Mouse (Mus musculus): ENCODE measurements at regions not wholly inside any gene's neighbourhood (a gene's known extent, or its start where the extent isn't known, plus 50 kb on each side); places are given as distances from the start of the nearest gene placed in this dataset.

DNA sequence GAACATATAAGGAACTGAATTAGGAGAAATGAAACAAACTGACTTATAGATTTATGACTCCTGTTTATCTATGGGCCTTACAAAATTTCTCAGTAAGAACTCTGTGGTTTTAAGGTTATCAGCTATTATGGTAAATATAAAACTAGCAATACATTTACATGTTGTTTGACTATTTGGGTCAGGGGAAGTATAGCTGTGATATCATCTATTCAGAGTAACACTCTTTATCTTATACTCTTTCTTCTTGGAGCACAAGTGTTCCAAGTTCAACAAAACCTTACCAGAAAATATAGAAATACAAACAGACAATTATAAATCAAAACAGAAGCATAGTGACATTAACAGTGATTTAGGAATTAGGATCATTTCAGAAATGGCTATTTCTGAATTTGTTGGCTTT lies 383.6 kb downstream of the Casp12 start:
- DNase-seq (ENCODE audit: low read depth, low spot score), result no peak
- H3K9me3 ChIP-seq (ENCODE audit: control insufficient read depth, insufficient read depth, low read depth, low read length), result no peaks in the 10 kb centered on the region
- no peaks in the 10 kb centered on the region for H3K36me3 ChIP-seq (ENCODE audit: control insufficient read depth, insufficient read depth, low read length, poor library complexity, severe bottlenecking)
- H3K27ac ChIP-seq (ENCODE audit: insufficient read depth, low read depth, low read length, poor library complexity, severe bottlenecking), result no peak overlapping the region
- no peak for TF ChIP-seq ZC3H11A (IDR thresholded peaks at IDR 0.05; ENCODE audit: borderline replicate concordance, low read depth, low read length)
- TF ChIP-seq HCFC1 (IDR thresholded peaks at IDR 0.05; ENCODE audit: borderline replicate concordance, insufficient read depth, low read length), result no peak
- TF ChIP-seq ZNF384 (IDR thresholded peaks at IDR 0.05; ENCODE audit: low read depth, low read length), result no peak
- no peak for TF ChIP-seq MAFK (IDR thresholded peaks at IDR 0.05; ENCODE audit: insufficient read depth, low read depth, low read length)
- TF ChIP-seq CHD2 (IDR thresholded peaks at IDR 0.05; ENCODE audit: low read depth, low read length), result no peak
- in situ Hi-C loops (cut with MboI; ENCODE audit: low sequenced_read_pairs in 2 of 2, unreplicated experiment in 2 of 2), result no loop called here
- no peak overlapping the region for H3K9ac ChIP-seq (ENCODE audit: insufficient read depth, low read depth, low read length, poor library complexity, severe bottlenecking)
- H3K4me1 ChIP-seq (ENCODE audit: control insufficient read depth in 2 of 2, insufficient read depth in 2 of 2, low read length in 2 of 2, poor library complexity in 1 of 2), result no peaks in the 10 kb centered on the region
- H3K4me3 ChIP-seq (ENCODE audit: insufficient read depth in 1 of 2, low read depth in 1 of 2, low read length in 2 of 2, poor library complexity in 1 of 2, severe bottlenecking in 1 of 2), result no peak overlapping the region

DNA sequence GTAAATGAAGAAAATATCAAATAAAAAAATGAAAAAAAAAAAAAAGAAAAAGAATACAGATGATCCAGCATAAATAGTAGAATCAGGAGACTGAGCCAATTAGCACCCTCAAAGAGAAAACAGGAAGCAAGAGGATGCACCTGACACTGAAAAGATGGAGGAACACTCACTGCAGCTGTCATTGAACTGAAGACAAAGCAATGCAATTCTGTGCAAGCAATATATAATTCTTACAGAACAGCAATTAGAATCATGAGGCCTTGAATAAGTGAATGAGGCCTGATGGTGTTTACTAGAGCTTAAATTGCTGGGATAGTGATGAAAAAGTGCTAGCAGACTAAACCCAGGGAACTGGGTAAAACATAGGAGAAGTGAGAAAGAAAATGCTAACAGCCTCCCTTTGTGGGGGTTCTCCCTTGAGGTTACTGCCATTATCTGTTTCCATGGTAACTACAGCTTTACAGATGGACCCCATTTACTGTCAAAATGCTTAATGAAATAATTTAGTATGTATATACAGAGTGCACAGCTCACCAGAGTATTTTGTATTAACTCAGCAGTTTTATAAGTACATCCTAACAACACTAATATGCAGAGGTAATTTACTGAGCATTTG lies 407.6 kb downstream of the Casp12 start:
- TF ChIP-seq ZNF384 (IDR thresholded peaks at IDR 0.05; ENCODE audit: low read depth, low read length) (no peak), HCFC1 (IDR thresholded peaks at IDR 0.05; ENCODE audit: borderline replicate concordance, insufficient read depth, low read length) (no peak), ZC3H11A (IDR thresholded peaks at IDR 0.05; ENCODE audit: borderline replicate concordance, low read depth, low read length) (no peak), CHD2 (IDR thresholded peaks at IDR 0.05; ENCODE audit: low read depth, low read length) (no peak), MAFK (IDR thresholded peaks at IDR 0.05; ENCODE audit: insufficient read depth, low read depth, low read length) (no peak)
- H3K9me3 ChIP-seq (ENCODE audit: control insufficient read depth, insufficient read depth, low read depth, low read length), result no peaks in the 10 kb centered on the region

DNA sequence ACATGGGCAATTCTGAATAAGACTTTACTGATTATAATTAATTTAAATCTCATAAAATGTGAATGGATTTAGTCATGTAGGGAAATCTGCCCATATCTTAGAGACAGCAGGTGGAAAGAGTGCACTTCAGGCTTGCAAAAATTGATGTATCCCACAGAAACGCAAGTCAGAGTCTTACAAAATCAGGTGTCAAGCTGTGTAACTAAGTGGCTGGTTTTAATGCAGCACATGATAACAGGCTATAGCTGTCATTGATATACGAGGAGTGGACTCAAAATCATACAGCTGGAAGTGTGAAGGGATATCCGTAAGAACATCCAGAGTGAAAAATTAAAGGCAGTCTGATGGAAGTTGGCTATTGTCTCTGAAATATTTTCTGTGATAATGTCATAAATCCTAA lies 408.6 kb downstream of the Casp12 start:
- H3K36me3 ChIP-seq (ENCODE audit: control insufficient read depth, insufficient read depth, low read length, poor library complexity, severe bottlenecking), result no peaks in the 10 kb centered on the region
- TF ChIP-seq ZC3H11A (IDR thresholded peaks at IDR 0.05; ENCODE audit: borderline replicate concordance, low read depth, low read length) (no peak), HCFC1 (IDR thresholded peaks at IDR 0.05; ENCODE audit: borderline replicate concordance, insufficient read depth, low read length) (no peak), CHD2 (IDR thresholded peaks at IDR 0.05; ENCODE audit: low read depth, low read length) (no peak), ZNF384 (IDR thresholded peaks at IDR 0.05; ENCODE audit: low read depth, low read length) (no peak), MAFK (IDR thresholded peaks at IDR 0.05; ENCODE audit: insufficient read depth, low read depth, low read length) (no peak)
- H3K9me3 ChIP-seq (ENCODE audit: control insufficient read depth, insufficient read depth, low read depth, low read length), result no peaks in the 10 kb centered on the region
- no peak overlapping the region for H3K27ac ChIP-seq (ENCODE audit: insufficient read depth, low read depth, low read length, poor library complexity, severe bottlenecking)
- no peaks in the 10 kb centered on the region for H3K4me1 ChIP-seq (ENCODE audit: control insufficient read depth in 2 of 2, insufficient read depth in 2 of 2, low read length in 2 of 2, poor library complexity in 1 of 2)
- in situ Hi-C loops (cut with MboI; ENCODE audit: low sequenced_read_pairs in 2 of 2, unreplicated experiment in 2 of 2), result no loop called here
- H3K4me3 ChIP-seq (ENCODE audit: insufficient read depth in 1 of 2, low read depth in 1 of 2, low read length in 2 of 2, poor library complexity in 1 of 2, severe bottlenecking in 1 of 2), result no peak overlapping the region
- H3K9ac ChIP-seq (ENCODE audit: insufficient read depth, low read depth, low read length, poor library complexity, severe bottlenecking), result no peak overlapping the region
- no peak for DNase-seq (ENCODE audit: low read depth, low spot score)

More for the DNA sequence above, 407.6 kb downstream of the Casp12 start:
- no peak overlapping the region for H3K27ac ChIP-seq (ENCODE audit: insufficient read depth, low read depth, low read length, poor library complexity, severe bottlenecking)
- no peaks in the 10 kb centered on the region for H3K36me3 ChIP-seq (ENCODE audit: control insufficient read depth, insufficient read depth, low read length, poor library complexity, severe bottlenecking)
- no peak overlapping the region for H3K9ac ChIP-seq (ENCODE audit: insufficient read depth, low read depth, low read length, poor library complexity, severe bottlenecking)
- no peak for DNase-seq (ENCODE audit: low read depth, low spot score)
- no peak overlapping the region for H3K4me3 ChIP-seq (ENCODE audit: insufficient read depth in 1 of 2, low read depth in 1 of 2, low read length in 2 of 2, poor library complexity in 1 of 2, severe bottlenecking in 1 of 2)
- in situ Hi-C loops (cut with MboI; ENCODE audit: low sequenced_read_pairs in 2 of 2, unreplicated experiment in 2 of 2), result no loop called here
- no peaks in the 10 kb centered on the region for H3K4me1 ChIP-seq (ENCODE audit: control insufficient read depth in 2 of 2, insufficient read depth in 2 of 2, low read length in 2 of 2, poor library complexity in 1 of 2)

DNA sequence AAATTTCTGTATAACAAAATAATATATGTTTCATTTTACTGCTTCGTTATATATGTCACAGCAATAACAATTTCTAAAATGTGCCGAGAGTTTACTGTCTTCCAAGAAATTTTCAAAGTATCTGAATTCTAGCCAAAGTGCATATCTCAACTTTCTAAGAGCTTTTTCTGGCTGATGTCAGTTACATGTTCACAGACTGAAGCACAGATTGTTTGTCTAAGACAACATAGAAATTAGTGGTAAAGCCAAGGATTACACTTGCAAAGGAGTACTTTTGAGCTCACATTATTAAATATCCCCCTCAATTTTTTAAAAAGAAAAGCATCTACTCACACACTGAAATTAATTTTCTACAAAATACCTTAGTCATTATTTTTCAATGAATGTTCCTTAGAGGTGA lies 407.2 kb upstream of the Pdgfd start:
- Histone ChIP-seq H3K4me3 (ENCODE audit: insufficient read depth in 1 of 2, low read depth in 1 of 2, low read length in 2 of 2, poor library complexity in 1 of 2, severe bottlenecking in 1 of 2) (no peak overlapping the region), H3K36me3 (ENCODE audit: control insufficient read depth, insufficient read depth, low read length, poor library complexity, severe bottlenecking) (no peaks in the 10 kb centered on the region), H3K27ac (ENCODE audit: insufficient read depth, low read depth, low read length, poor library complexity, severe bottlenecking) (no peak overlapping the region), H3K9ac (ENCODE audit: insufficient read depth, low read depth, low read length, poor library complexity, severe bottlenecking) (no peak overlapping the region), H3K9me3 (ENCODE audit: control insufficient read depth, insufficient read depth, low read depth, low read length) (no peaks in the 10 kb centered on the region), H3K4me1 (ENCODE audit: control insufficient read depth in 2 of 2, insufficient read depth in 2 of 2, low read length in 2 of 2, poor library complexity in 1 of 2) (no peaks in the 10 kb centered on the region)
- in situ Hi-C loops (cut with MboI; ENCODE audit: low sequenced_read_pairs in 2 of 2, unreplicated experiment in 2 of 2), result no loop called here
- no peak for DNase-seq (ENCODE audit: low read depth, low spot score)
- TF ChIP-seq ZC3H11A (IDR thresholded peaks at IDR 0.05; ENCODE audit: borderline replicate concordance, low read depth, low read length), result no peak
- no peak for TF ChIP-seq HCFC1 (IDR thresholded peaks at IDR 0.05; ENCODE audit: borderline replicate concordance, insufficient read depth, low read length)
- no peak for TF ChIP-seq MAFK (IDR thresholded peaks at IDR 0.05; ENCODE audit: insufficient read depth, low read depth, low read length)
- no peak for TF ChIP-seq CHD2 (IDR thresholded peaks at IDR 0.05; ENCODE audit: low read depth, low read length)
- no peak for TF ChIP-seq ZNF384 (IDR thresholded peaks at IDR 0.05; ENCODE audit: low read depth, low read length)

Data from ES-E14 (cell line).